Mouse (Mus musculus) subcutaneous adipose tissue, adult 2 months (tissue): Measurements from ENCODE around the gene Pdcl. TPM values are rescaled to one million over a fixed set of nuclear protein-coding genes. Genes with fewer than 3 reads are reported as not detected.

Experiments
- polyA plus RNA-seq: library from polyadenylated mRNA; depleted of rRNA; stranded (reverse); fragments of >200 nt; gene quantifications from 2 replicates; pipeline ENCODE4 v1.2.3, GENCODE M21; 2012; ENCODE audit warnings: low replicate concordance; rRNA removed

Gene Pdcl
- polyA plus RNA-seq = 10.7 and 13.6 TPM in 2 replicates

DNA sequence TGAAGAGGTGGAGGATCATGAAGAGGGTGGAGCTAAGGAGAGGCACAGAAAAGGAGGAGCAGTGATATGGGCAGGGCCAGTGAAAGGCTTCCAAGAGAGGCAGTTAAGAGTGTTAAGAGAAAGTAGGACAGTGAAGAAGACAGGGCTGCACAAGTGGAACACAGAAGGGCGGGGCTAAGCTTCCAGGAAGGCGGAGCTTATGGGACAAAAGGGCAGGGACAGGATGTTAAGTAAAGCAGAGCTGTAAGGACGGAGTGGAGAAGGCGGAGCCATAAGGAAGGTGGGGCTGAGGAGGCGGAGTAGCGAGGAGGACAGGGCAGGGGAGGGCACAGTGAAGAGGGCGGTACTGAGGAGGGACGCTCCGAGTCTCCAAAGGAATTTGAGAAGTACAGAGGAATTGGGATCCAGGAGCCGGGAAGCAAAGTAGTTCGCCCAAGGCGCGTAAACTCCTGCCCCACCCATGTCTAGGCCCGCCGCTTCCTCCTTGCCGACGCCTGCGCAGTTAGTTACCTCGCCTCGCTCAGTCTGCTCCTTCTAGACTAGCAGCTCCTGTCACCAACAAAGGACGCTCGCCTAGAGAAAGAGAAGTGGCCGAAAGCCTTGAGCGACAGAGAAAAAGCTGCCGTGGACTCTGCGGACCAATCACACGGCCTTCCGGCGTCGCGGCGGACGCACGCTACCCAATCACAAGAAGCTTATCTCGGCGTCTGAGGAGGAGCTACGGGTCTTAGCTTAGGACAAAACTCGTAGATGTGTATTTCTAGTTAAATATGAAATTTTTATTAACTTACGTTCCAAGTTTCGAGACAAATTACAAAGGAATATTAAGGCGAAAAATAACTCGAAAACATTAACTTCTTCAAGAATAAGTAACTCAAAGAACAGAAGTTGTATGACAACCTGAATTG, at the start of gene Pdcl:
TSS of gene Pdcl (minus strand) at position 700 of the 908 bp plus-strand sequence.

DNA sequence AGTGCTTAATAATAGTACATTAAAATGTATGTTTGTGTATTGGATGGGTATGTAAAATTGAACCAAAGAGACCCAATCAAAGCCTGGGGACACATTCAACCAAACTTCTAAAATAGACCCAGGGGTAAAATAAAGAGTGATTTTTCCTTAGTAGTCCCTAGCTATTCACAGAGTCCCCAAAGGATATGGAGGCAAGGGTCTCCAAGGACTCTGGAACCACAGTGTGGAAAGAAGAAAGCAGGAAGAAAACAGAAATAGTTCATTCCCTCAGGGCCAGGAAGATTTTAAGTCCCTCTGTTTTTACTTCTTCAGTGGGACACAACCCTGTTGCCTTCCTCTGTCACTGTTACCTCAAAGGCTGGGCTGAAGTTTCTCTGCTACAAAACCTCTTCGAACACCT, 32.9 kb downstream of the Pdcl start, which contains the start of gene Olfr368:
TSS of gene Olfr368 (plus strand) at position 301 of the 400 bp plus-strand sequence.

Other genes with a start within 250 kb of the Pdcl start
- not detected in 2 replicates for gene Olfr362, start 241.4 kb downstream of the Pdcl start, polyA plus RNA-seq
- gene Olfr364-ps1, start 220.0 kb downstream of the Pdcl start, polyA plus RNA-seq = not detected in 2 replicates
- not detected in 2 replicates for gene Olfr365, start 171.1 kb downstream of the Pdcl start, polyA plus RNA-seq
- not detected in 2 replicates for gene Olfr366, start 147.8 kb downstream of the Pdcl start, polyA plus RNA-seq
- gene Olfr368, start 32.8 kb downstream of the Pdcl start, polyA plus RNA-seq = not detected in 2 replicates
- gene Rc3h2, start 63.6 kb upstream of the Pdcl start, polyA plus RNA-seq = 6.6 and 11.3 TPM in 2 replicates
- gene Zbtb26, start 83.8 kb upstream of the Pdcl start, polyA plus RNA-seq = 3.5 and 5.7 TPM in 2 replicates
- 2.2 and 3.3 TPM in 2 replicates for gene Zbtb6, start 83.8 kb upstream of the Pdcl start, polyA plus RNA-seq
- gene Rabgap1, start 83.9 kb upstream of the Pdcl start, polyA plus RNA-seq = 12.8 and 16.5 TPM in 2 replicates
- gene Gpr21, start 157.0 kb upstream of the Pdcl start, polyA plus RNA-seq = 0.31 and 0.46 TPM in 2 replicates